Mouse (Mus musculus): ENCODE measurements around the gene Gm5622. TPM values are rescaled to one million over a fixed set of nuclear protein-coding genes. Genes with fewer than 3 reads are reported as not detected.

Gm5622 gene
- under 1 TPM in 1 of 2 experiments, not detected in 1; 0.49 TPM for polyA plus RNA-seq (2017; shearing (Covaris generic))

DNA sequence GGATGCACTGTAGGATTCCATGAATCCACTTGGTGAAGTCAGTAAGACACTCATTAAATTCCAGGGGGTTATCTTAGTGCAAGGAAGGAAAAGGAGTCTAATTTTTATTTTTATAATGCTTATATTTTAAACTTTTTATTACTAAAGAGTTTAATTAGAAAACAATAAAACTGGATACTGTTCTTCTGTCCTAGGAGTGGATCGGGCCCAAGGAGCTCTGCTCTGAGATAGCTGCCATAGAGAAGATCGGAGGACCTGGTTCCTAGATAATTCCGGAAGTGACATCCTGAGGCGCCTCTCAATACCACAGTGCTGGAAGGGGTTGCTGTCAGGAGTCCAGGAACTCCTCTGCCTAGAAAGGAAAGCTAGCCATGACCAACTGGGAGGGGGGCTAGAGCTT, at the start of gene Gm5622:
Gene Gm5622, plus strand, starts transcription at position 301 of the 400 bp plus-strand sequence.

DNA sequence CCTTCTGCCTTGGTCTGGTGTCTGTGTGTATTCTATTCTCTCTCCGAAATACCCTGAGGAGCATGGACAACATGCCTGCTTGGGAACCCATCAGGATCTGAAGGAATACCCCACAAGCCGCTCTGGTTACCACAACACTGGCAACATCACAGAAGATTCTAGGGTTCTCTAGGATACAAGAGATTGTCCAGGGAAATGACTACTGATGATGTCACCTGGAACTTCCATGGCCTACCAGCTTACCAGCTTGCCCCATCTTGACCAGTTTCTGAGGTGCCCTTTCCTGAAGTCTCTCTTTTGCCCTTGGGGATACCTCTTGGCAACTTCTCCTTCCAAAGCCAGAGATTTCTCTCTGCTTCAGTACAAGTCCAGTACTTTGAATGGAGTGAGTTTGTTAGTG, 21.4 kb downstream of the Gm5622 start, which contains the start of gene Gm17175:
Gene Gm17175, minus strand, starts transcription at position 101 of the 400 bp plus-strand sequence.

DNA sequence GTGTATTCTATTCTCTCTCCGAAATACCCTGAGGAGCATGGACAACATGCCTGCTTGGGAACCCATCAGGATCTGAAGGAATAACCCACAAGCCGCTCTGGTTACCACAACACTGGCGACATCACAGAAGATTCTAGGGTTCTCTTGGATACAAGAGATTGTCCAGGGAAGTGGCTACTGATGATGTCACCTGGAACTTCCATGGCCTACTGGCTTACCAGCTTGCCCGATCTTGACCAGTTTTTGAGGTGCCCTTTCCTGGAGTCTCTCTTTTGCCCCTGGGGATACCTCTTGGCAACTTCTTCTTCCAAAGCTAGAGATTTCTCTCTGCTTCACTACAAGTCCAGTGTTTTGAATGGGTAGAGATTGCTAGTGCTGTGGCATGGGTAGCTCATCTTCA, 39.4 kb downstream of the Gm5622 start, which contains the start of gene Gm17174:
Gene Gm17174, minus strand, starts transcription at position 101 of the 400 bp plus-strand sequence.

DNA sequence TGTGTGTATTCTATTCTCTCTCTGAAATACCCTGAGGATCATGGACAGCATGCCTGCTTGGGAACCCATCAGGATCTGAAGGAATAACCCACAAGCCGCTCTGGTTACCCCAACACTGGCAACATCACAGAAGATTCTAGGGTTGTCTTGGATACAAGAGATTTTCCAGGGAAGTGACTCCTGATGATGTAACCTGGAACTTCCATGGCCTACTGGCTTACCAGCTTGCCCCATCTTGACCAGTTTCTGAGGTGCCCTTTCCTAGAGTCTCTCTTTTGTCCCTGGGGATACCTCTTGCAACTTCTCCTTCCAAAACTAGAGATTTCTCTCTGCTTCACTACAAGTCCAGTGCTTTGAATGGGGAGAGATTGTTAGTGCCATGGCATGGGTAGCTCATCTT, 58.6 kb downstream of the Gm5622 start, which contains the start of gene Gm17078:
Gene Gm17078, minus strand, starts transcription at position 101 of the 400 bp plus-strand sequence.

DNA sequence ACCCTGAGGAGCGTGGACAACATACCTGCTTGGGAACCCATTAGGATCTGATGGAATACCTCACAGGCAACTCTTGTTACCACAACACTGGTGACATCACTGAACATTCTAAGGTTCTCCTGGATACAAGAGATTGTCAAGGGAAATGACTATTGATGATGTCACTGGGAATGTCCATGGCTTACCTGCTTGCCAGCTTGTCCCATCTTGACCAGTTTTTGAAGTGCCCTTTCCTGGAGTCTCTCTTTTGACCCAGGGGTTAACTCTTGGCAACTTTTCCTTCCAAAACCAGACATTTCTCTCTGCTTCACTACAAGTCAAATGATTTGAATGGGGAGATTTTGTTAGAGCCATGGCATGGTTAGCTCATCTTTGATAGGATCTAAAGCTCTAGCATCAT, 83.0 kb downstream of the Gm5622 start, which contains the start of gene Gm4181:
Gene Gm4181, minus strand, starts transcription at position 101 of the 400 bp plus-strand sequence.

DNA sequence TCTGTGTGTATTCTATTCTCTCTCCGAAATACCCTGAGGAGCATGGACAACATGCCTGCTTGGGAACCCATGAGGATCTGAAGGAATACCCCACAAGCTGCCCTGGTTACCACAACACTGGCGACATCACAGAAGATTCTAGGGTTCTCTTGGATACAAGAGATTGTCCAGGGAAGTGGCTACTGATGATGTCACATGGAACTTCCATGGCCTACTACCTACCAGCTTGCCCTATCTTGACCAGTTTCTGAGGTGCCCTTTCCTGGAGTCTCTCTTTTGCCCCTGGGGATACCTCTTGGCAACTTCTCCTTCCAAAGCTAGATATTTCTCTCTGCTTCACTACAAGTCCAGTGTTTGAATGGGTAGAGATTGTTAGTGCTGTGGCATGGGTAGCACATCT, 142.8 kb downstream of the Gm5622 start, which contains the start of gene Gm17079:
Gene Gm17079, minus strand, starts transcription at position 101 of the 400 bp plus-strand sequence.

Other genes starting within 250 kb of the Gm5622 start
- gene Gm7247, start 191.0 kb upstream of the Gm5622 start, polyA plus RNA-seq (2017; shearing (Covaris generic)) = 1 to 10 TPM in 1 of 2 experiments, not detected in 1; 1.4 TPM
- under 1 TPM; 0.12 TPM for gene Vmn2r88, start 142.0 kb upstream of the Gm5622 start, polyA plus RNA-seq (2017; shearing (Covaris generic))
- gene Vmn2r89, start 100.9 kb upstream of the Gm5622 start, polyA plus RNA-seq (2017; shearing (Covaris generic)) = not detected
- not detected for gene Gm17175, start 21.3 kb downstream of the Gm5622 start, polyA plus RNA-seq (2017; shearing (Covaris generic))
- not detected for gene Gm17174, start 39.3 kb downstream of the Gm5622 start, polyA plus RNA-seq (2017; shearing (Covaris generic))
- gene Gm17078, start 58.5 kb downstream of the Gm5622 start, polyA plus RNA-seq (2017; shearing (Covaris generic)) = not detected
- not detected for gene Gm4181, start 82.9 kb downstream of the Gm5622 start, polyA plus RNA-seq (2017; shearing (Covaris generic))
- not detected for gene Gm17079, start 142.7 kb downstream of the Gm5622 start, polyA plus RNA-seq (2017; shearing (Covaris generic))
- gene Gm5800, start 164.4 kb downstream of the Gm5622 start, polyA plus RNA-seq (2017; shearing (Covaris generic)) = not detected
- not detected for gene Ang4, start 220.8 kb downstream of the Gm5622 start, polyA plus RNA-seq (2017; shearing (Covaris generic))
- gene AY358078, start 247.3 kb downstream of the Gm5622 start, polyA plus RNA-seq (2017; shearing (Covaris generic)) = under 1 TPM in 1 of 2 experiments, not detected in 1; 0.17 TPM